Mouse (Mus musculus) cortical plate, adult 2 months (tissue): ENCODE data around the gene Sdhaf1.
A peak's percentile ranks its signal among the peaks of the same experiment; 100 is the strongest.

Source experiments
- CTCF ChIP-seq: fragments of 200-500 bp; IDR thresholded peaks from 2 replicates; pipeline ENCODE4 v1.5.1; 2011; ENCODE audit warnings: mild to moderate bottlenecking, control low read depth, low read length; ENCODE audit not compliant: insufficient read depth; ENCODE audit errors: extremely low read depth
- POLR2A ChIP-seq: fragments of 200-500 bp; IDR thresholded peaks from 2 replicates; pipeline ENCODE4 v1.6.1; 2011; ENCODE audit warnings: mild to moderate bottlenecking, low read length, control low read depth; ENCODE audit not compliant: insufficient read depth; ENCODE audit errors: extremely low read depth

GRCm38 (mm10) chr7:30321539-30322284 is 2.0 kb downstream of the Sdhaf1 start, which contains the start of gene E130208F15Rik:
- TF ChIP-seq CTCF, result no peak
- TF ChIP-seq POLR2A, result peak; percentile 91
